Mouse (Mus musculus) liver, embryonic 16.5 days (tissue): Measurements from ENCODE around the gene Hat1. TPM values are rescaled to one million over a fixed set of nuclear protein-coding genes. Genes with fewer than 3 reads are reported as not detected.

Experiments used
- ATAC-seq: fragments of 200-750 bp; cut with Nextera tagmentation; 2 replicates; pipeline ENCODE4 v1.8.0; 2017; ENCODE audit warnings: low read depth, mild to moderate bottlenecking, moderate number of reproducible peaks, moderate library complexity
- H3K27ac ChIP-seq: fragments of 300-500 bp; sonication (generic); 2 replicates; pipeline ENCODE4 v1.5.1; 2014; ENCODE audit warnings: mild to moderate bottlenecking, low read length
- H3K27me3 ChIP-seq: fragments of 300-500 bp; sonication (generic); 2 replicates; pipeline ENCODE4 v1.6.1; 2014; ENCODE audit warnings: low read depth, low read length, mixed read lengths; ENCODE audit not compliant: control insufficient read depth, insufficient read depth
- H3K36me3 ChIP-seq: fragments of 300-500 bp; sonication (generic); 2 replicates; pipeline ENCODE4 v1.6.1; 2014; ENCODE audit warnings: mild to moderate bottlenecking; ENCODE audit not compliant: control insufficient read depth, insufficient read depth
- H3K4me1 ChIP-seq: fragments of 300-500 bp; sonication (generic); 2 replicates; pipeline ENCODE4 v1.6.1; 2014; ENCODE audit warnings: low read depth, low read length, mixed read lengths; ENCODE audit not compliant: control insufficient read depth
- H3K4me2 ChIP-seq: fragments of 300-500 bp; sonication (generic); 2 replicates; pipeline ENCODE4 v1.6.1; 2014; ENCODE audit warnings: low read depth, low read length, mixed read lengths
- H3K4me3 ChIP-seq: fragments of 300-500 bp; sonication (generic); 2 replicates; pipeline ENCODE4 v1.5.1; 2014; ENCODE audit warnings: low read depth, mild to moderate bottlenecking, low read length
- H3K9ac ChIP-seq: fragments of 300-500 bp; sonication (generic); 2 replicates; pipeline ENCODE4 v1.6.1; 2014; ENCODE audit warnings: low read depth, low read length
- H3K9me3 ChIP-seq: fragments of 300-500 bp; sonication (generic); replicated peaks from 2 replicates; pipeline ENCODE4 v1.6.1; 2016; ENCODE audit warnings: low read length; ENCODE audit not compliant: control insufficient read depth
- WGBS: fragments of 180-500 bp; shearing (Covaris S2); extraction: QIAGEN DNeasy Blood & Tissue Kit; methylation state at CpG from one replicate; pipeline ENCODE4 v1.1.7; 2014; ENCODE audit not compliant: insufficient replicate concordance; 5-methylcytosine and 5-hydroxymethylcytosine counted together
- polyA plus RNA-seq: library from polyadenylated mRNA; unstranded; fragments of >200 nt; fragmentation: Nextera tagmentation; extraction: Ambion mirVana; gene quantifications from 2 replicates; pipeline ENCODE4 v1.2.1, GENCODE M21; 2015

Hat1 gene
- polyA plus RNA-seq, 1 experiment from 2014 or later, result 79.8 TPM

- H3K27me3 ChIP-seq, result no peaks in the 10 kb centered on the region
- 84% methylated on average over 3 of the region's 3 CpGs for WGBS
Observed at GRCm38 (mm10) chr2:71351727-71351987, 37.1 kb upstream of the Hat1 start.

GRCm38 (mm10) chr2:71353306-71354054 lies 35.3 kb upstream of the Hat1 start:
- WGBS, result 40% methylated on average over 10 of the region's 10 CpGs
- no peak overlapping the region for H3K27ac ChIP-seq
- ATAC-seq, result no peak
- no peaks in the 10 kb centered on the region for H3K36me3 ChIP-seq
- H3K9ac ChIP-seq, result no peak overlapping the region
- H3K27me3 ChIP-seq, result no peaks in the 10 kb centered on the region
- no peak overlapping the region for H3K4me2 ChIP-seq
- no peaks in the 10 kb centered on the region for H3K9me3 ChIP-seq
- H3K4me3 ChIP-seq, result no peak overlapping the region
- H3K4me1 ChIP-seq, result peaks cover 5% of the 10 kb centered on the region

More at GRCm38 (mm10) chr2:71351727-71351987, 37.1 kb upstream of the Hat1 start:
- H3K36me3 ChIP-seq, result no peaks in the 10 kb centered on the region
- no peak for ATAC-seq
- H3K4me1 ChIP-seq, result peaks cover 5% of the 10 kb centered on the region
- H3K4me2 ChIP-seq, result no peak overlapping the region
- H3K9ac ChIP-seq, result no peak overlapping the region
- no peak overlapping the region for H3K27ac ChIP-seq
- no peak overlapping the region for H3K4me3 ChIP-seq
- no peaks in the 10 kb centered on the region for H3K9me3 ChIP-seq

GRCm38 (mm10) chr2:71354055-71354425 lies 34.7 kb upstream of the Hat1 start:
- Histone ChIP-seq H3K4me3 (no peak overlapping the region), H3K9ac (no peak overlapping the region), H3K9me3 (no peaks in the 10 kb centered on the region), H3K4me2 (no peak overlapping the region), H3K27me3 (no peaks in the 10 kb centered on the region), H3K36me3 (no peaks in the 10 kb centered on the region), H3K27ac (no peak overlapping the region), H3K4me1 (peaks cover 5% of the 10 kb centered on the region)
- ATAC-seq, result no peak
- 76% methylated on average over 5 of the region's 5 CpGs for WGBS

GRCm38 (mm10) chr2:71358347-71358746 lies 30.4 kb upstream of the Hat1 start:
- ATAC-seq, result no peak
- WGBS, result 82% methylated on average over 5 of the region's 5 CpGs
- no peak overlapping the region for H3K9ac ChIP-seq
- H3K4me3 ChIP-seq, result no peak overlapping the region
- H3K9me3 ChIP-seq, result no peaks in the 10 kb centered on the region
- no peak overlapping the region for H3K4me2 ChIP-seq
- no peaks in the 10 kb centered on the region for H3K27me3 ChIP-seq
- peaks cover 5% of the 10 kb centered on the region for H3K4me1 ChIP-seq
- no peak overlapping the region for H3K27ac ChIP-seq
- H3K36me3 ChIP-seq, result no peaks in the 10 kb centered on the region

- Histone ChIP-seq H3K4me3 (no peak overlapping the region), H3K9ac (no peak overlapping the region), H3K4me2 (no peak overlapping the region), H3K4me1 (no peaks in the 10 kb centered on the region; the same call in 1 of the 2 replicates), H3K9me3 (no peaks in the 10 kb centered on the region), H3K27me3 (no peaks in the 10 kb centered on the region), H3K36me3 (no peaks in the 10 kb centered on the region), H3K27ac (no peak overlapping the region)
- 64% methylated on average over 1 of the region's 1 CpGs for WGBS
- no peak for ATAC-seq
Observed at GRCm38 (mm10) chr2:71360192-71360591, 28.6 kb upstream of the Hat1 start.

- H3K27me3 ChIP-seq, result no peaks in the 10 kb centered on the region
- H3K4me2 ChIP-seq, result peak overlapping the region; percentile 89
- no peak for ATAC-seq
- peak overlapping the region; percentile 91 for H3K9ac ChIP-seq
- peak overlapping the region; percentile 96 for H3K4me3 ChIP-seq
- 6% methylated on average over 9 of the region's 9 CpGs for WGBS
- no peaks in the 10 kb centered on the region for H3K9me3 ChIP-seq
- peaks cover 15% of the 10 kb centered on the region for H3K4me1 ChIP-seq
- H3K36me3 ChIP-seq, result no peaks in the 10 kb centered on the region
- H3K27ac ChIP-seq, result peak overlapping the region; percentile 93
Observed at GRCm38 (mm10) chr2:71366618-71367124, 22.1 kb upstream of the Hat1 start.

GRCm38 (mm10) chr2:71367125-71367880 lies 21.5 kb upstream of the Hat1 start, which contains the start of gene Slc25a12:
TSS of gene Slc25a12 (minus strand) at chr2:71367749.
- Histone ChIP-seq H3K36me3 (no peaks in the 10 kb centered on the region), H3K9me3 (no peaks in the 10 kb centered on the region), H3K27me3 (no peaks in the 10 kb centered on the region), H3K9ac (peak within 1 kb of the TSS; percentile 91), H3K4me3 (peak within 1 kb of the TSS; percentile 96), H3K4me2 (peak within 1 kb of the TSS; percentile 89), H3K4me1 (peaks cover 15% of the 10 kb centered on the region), H3K27ac (peak within 1 kb of the TSS; percentile 93)
- under 1% methylated on average over 52 of the region's 57 CpGs for WGBS
- ATAC-seq, result peak; percentile 98

GRCm38 (mm10) chr2:71368086-71368485 lies 20.7 kb upstream of the Hat1 start:
- Histone ChIP-seq H3K27me3 (no peaks in the 10 kb centered on the region), H3K4me3 (peak overlapping the region; percentile 96), H3K9ac (peak overlapping the region; percentile 45), H3K27ac (peak overlapping the region; percentile 42; the same call in 1 of the 2 replicates), H3K4me2 (peak overlapping the region; percentile 89), H3K4me1 (peaks cover 15% of the 10 kb centered on the region), H3K36me3 (no peaks in the 10 kb centered on the region), H3K9me3 (no peaks in the 10 kb centered on the region)
- 34% methylated on average over 8 of the region's 8 CpGs for WGBS
- no peak for ATAC-seq

GRCm38 (mm10) chr2:71371790-71372189 lies 17.0 kb upstream of the Hat1 start:
- no peaks in the 10 kb centered on the region for H3K9me3 ChIP-seq
- 84% methylated on average over 5 of the region's 5 CpGs for WGBS

More at GRCm38 (mm10) chr2:71371790-71372189, 17.0 kb upstream of the Hat1 start:
- Histone ChIP-seq H3K4me1 (peaks cover 18% of the 10 kb centered on the region), H3K36me3 (no peaks in the 10 kb centered on the region), H3K9ac (no peak overlapping the region), H3K4me3 (no peak overlapping the region), H3K27me3 (no peaks in the 10 kb centered on the region), H3K4me2 (no peak overlapping the region), H3K27ac (no peak overlapping the region)
- no peak for ATAC-seq
